Mouse (Mus musculus) intestine, postnatal 0 days (tissue): ENCODE data around the gene Nrm. TPM values are rescaled to one million over a fixed set of nuclear protein-coding genes. Genes with fewer than 3 reads are reported as not detected.

Experiments used
- ATAC-seq: fragments of 200-750 bp; cut with Nextera tagmentation; 2 replicates; pipeline ENCODE4 v1.8.0; 2017; ENCODE audit warnings: mild to moderate bottlenecking, moderate TSS enrichment, moderate library complexity
- H3K27ac ChIP-seq: fragments of 300-500 bp; sonication (generic); 2 replicates; pipeline ENCODE4 v1.5.1; 2014; ENCODE audit warnings: mild to moderate bottlenecking, low read depth, low read length, moderate library complexity
- H3K27me3 ChIP-seq: fragments of 300-500 bp; sonication (generic); replicated peaks from 2 replicates; pipeline ENCODE4 v1.6.1; 2014; ENCODE audit warnings: low read length, mixed read lengths; ENCODE audit not compliant: control insufficient read depth, insufficient read depth
- H3K36me3 ChIP-seq: fragments of 300-500 bp; sonication (generic); 2 replicates; pipeline ENCODE4 v1.6.1; 2014; ENCODE audit warnings: mild to moderate bottlenecking, moderate library complexity; ENCODE audit not compliant: control insufficient read depth, insufficient read depth
- H3K4me1 ChIP-seq: fragments of 300-500 bp; sonication (generic); replicated peaks from 2 replicates; pipeline ENCODE4 v1.6.1; 2014; ENCODE audit warnings: antibody characterized with exemption, low read length, mixed read lengths; ENCODE audit not compliant: control insufficient read depth, insufficient read depth
- H3K4me2 ChIP-seq: fragments of 300-500 bp; sonication (generic); replicated peaks from 2 replicates; pipeline ENCODE4 v1.6.1; 2014; ENCODE audit warnings: low read depth, mild to moderate bottlenecking, moderate library complexity
- H3K4me3 ChIP-seq: fragments of 300-500 bp; sonication (generic); 2 replicates; pipeline ENCODE4 v1.5.1; 2014; ENCODE audit warnings: low read depth, low read length
- H3K9ac ChIP-seq: fragments of 300-500 bp; sonication (generic); 2 replicates; pipeline ENCODE4 v1.6.1; 2014; ENCODE audit warnings: mild to moderate bottlenecking, low read depth, low read length
- H3K9me3 ChIP-seq: fragments of 300-500 bp; sonication (generic); 2 replicates; pipeline ENCODE4 v1.6.1; 2016; ENCODE audit warnings: mixed run types; ENCODE audit not compliant: control insufficient read depth
- CTCF ChIP-seq: sonication (generic); IDR thresholded peaks from 2 replicates; pipeline ENCODE4 v1.5.1; 2016; ENCODE audit warnings: low read depth, mild to moderate bottlenecking, control low read depth, antibody characterized with exemption, moderate library complexity
- WGBS: fragments of 180-500 bp; shearing (Covaris S2); extraction: QIAGEN DNeasy Blood & Tissue Kit; methylation state at CpG from one replicate; pipeline ENCODE4 v1.1.7; 2014; 5-methylcytosine and 5-hydroxymethylcytosine counted together
- polyA plus RNA-seq: library from polyadenylated mRNA; unstranded; fragments of >200 nt; fragmentation: Nextera tagmentation; extraction: Ambion mirVana; gene quantifications from 2 replicates; pipeline ENCODE4 v1.2.1, GENCODE M21; 2015

Gene Nrm
- polyA plus RNA-seq, 1 experiment from 2014 or later, result 19.8 TPM

DNA sequence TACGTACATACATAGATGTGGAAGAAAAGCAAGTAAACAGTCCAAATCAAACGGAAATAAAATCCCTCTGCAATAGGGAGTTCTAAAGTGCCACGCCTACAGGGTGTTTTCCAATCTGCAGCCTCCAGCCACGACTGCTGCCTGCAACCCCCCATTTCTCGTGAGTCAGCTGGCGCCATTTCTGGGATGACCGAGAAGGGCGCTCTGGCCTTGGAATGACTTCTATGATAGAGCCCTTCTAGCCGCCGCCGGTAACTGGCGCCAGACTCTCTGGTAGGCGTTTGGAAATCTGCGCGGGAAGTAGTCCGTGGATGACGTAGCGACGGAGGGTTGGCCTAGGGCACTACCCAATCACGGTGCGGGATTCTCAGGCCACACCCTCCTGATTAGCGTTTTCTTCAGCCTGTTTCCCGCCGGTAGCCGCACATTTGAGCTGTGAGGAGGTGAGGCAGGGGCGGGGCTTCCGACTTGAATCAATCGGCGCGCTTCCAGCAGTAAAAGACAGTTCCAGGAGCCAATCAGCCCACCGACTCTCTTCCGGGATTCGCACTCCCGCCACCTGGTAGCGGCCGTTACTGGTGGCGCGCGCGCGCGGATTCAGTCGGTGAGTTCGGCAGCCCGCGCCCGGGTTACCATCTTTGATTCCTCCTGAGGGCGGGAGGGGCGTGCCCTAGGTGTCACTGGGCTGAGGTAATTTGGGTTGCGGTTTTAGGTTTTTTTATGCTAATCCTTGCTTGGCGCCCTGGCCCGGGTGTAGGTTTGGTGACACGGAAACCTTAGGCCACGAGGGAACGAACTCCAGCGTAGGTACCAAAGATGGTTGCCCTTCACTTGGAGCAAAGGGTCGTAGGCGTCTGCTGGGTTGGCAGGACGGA, 19.8 kb upstream of the Nrm start, which contains the start of gene Mdc1:
Gene Mdc1, plus strand, starts transcription at position 440 of the 875 bp plus-strand sequence.
- TF ChIP-seq CTCF, result peak; percentile 58
- Histone ChIP-seq H3K27ac (peak within 1 kb of the TSS; percentile 31), H3K9ac (peak within 1 kb of the TSS; percentile 35), H3K9me3 (no peaks in the 10 kb centered on the region), H3K4me2 (peak within 1 kb of the TSS; percentile 62), H3K4me3 (peak within 1 kb of the TSS; percentile 53), H3K36me3 (peaks cover 6% of the 10 kb centered on the region), H3K27me3 (no peaks in the 10 kb centered on the region), H3K4me1 (no peaks in the 10 kb centered on the region)
- under 1% methylated on average over 59 of the region's 59 CpGs for WGBS
- ATAC-seq, result peak; percentile 92

DNA sequence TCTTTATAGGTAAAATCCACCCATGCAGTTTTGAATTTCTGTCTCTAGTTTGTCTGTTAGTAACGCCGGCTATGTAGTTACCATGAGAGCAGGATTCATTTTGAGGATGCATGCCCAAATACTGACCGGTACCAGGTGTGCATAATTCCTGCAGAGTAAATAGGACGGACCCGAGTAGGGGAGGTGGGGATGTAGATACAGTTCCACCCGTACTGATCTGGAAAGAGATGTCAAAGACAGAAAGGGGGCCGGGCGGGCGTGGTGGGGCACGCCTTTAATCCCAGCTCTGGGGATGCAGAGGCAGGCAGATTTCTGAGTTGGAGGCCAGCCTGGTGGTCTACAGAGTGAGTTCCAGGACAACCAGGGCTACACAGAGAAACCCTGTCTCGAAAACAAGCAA, 19.1 kb upstream of the Nrm start:
- no peak for TF ChIP-seq CTCF
- H3K27me3 ChIP-seq, result no peaks in the 10 kb centered on the region
- no peaks in the 10 kb centered on the region for H3K4me1 ChIP-seq
- H3K9me3 ChIP-seq, result no peaks in the 10 kb centered on the region
- H3K4me2 ChIP-seq, result peak overlapping the region; percentile 62
- WGBS, result 13% methylated on average over 11 of the region's 11 CpGs
- H3K9ac ChIP-seq, result peak overlapping the region; percentile 31
- peak overlapping the region; percentile 53 for H3K4me3 ChIP-seq
- no peak for ATAC-seq
- peaks cover 11% of the 10 kb centered on the region for H3K36me3 ChIP-seq
- 0 out of 2 replicates have a peak overlapping the region, but pooled peaks have one; percentile 29 for H3K27ac ChIP-seq

DNA sequence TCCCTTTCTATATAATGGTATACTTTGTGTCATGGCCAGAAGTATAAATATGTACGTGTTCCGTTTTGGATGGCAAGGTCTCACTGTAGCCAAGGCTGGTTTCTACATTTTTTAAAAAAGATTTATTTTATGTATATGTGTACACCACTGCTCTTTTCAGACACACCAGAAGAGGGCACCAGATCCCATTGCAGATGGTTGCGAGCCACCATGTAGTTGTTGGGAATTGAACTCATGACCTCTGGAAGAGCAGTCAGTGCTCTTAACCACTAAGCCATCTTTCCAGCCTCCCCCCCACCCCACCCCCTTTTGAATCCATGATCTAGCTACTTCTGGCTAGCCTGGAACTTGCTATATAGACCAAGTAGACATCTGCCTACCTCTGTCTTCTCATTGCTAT, 17.6 kb upstream of the Nrm start:
- Histone ChIP-seq H3K36me3 (peaks cover 26% of the 10 kb centered on the region), H3K4me1 (no peaks in the 10 kb centered on the region), H3K27me3 (no peaks in the 10 kb centered on the region), H3K27ac (no peak overlapping the region), H3K4me2 (no peak overlapping the region), H3K9ac (no peak overlapping the region), H3K9me3 (no peaks in the 10 kb centered on the region), H3K4me3 (no peak overlapping the region)
- TF ChIP-seq CTCF, result peak; percentile 47
- 96% methylated on average over 3 of the region's 3 CpGs for WGBS
- no peak for ATAC-seq

DNA sequence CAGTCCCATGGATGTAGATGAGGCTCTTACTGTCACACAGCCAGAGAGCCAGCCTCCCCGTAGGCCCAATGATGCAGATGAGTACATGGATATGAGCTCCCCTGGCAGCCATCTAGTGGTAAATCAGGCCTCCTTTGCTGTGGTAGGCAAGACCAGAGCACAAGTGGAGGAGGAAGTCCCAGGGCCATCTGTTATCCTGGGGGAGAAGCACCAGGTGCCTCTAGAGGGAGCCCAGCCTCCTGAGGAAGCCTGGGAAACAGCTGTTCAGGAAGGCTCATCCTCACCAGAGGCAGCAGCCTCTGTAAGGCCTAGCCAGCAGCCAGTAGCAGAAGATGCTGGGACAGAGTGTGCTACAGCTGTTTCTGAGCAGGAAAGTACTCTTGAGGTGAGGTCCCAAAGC, 13.0 kb upstream of the Nrm start:
- TF ChIP-seq CTCF, result peak; percentile 65
- H3K27ac ChIP-seq, result no peak overlapping the region
- 56% methylated on average over 1 of the region's 1 CpGs for WGBS
- ATAC-seq, result peak; percentile 48
- H3K9me3 ChIP-seq, result no peaks in the 10 kb centered on the region
- H3K27me3 ChIP-seq, result no peaks in the 10 kb centered on the region
- no peaks in the 10 kb centered on the region for H3K4me1 ChIP-seq
- H3K36me3 ChIP-seq, result peaks cover 68% of the 10 kb centered on the region
- no peak overlapping the region for H3K4me3 ChIP-seq
- no peak overlapping the region for H3K9ac ChIP-seq
- H3K4me2 ChIP-seq, result no peak overlapping the region

DNA sequence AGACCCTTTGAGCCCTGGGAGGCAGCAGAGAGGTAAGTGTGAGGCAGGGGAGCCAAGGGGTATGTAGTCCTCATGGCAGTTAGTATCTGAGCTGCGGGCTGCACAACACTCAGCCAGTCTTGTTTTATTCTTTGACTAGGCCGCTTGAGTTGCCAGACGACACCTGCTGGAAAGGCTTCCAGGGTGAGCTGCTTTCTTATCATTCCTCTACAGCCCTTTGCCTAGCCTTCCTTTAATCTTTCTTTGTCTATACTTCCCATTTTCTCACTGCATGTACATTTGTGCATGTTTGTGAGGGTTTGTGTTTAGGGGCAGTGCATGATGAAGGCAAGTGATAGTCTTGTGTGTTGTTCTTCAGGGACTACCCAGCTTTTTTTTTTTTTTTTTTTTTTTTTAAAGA, 10.1 kb upstream of the Nrm start:
- no peak overlapping the region; the same call in 1 of the 2 replicates for H3K27ac ChIP-seq
- 86% methylated on average over 3 of the region's 3 CpGs for WGBS
- H3K4me3 ChIP-seq, result no peak overlapping the region
- H3K9me3 ChIP-seq, result no peaks in the 10 kb centered on the region
- ATAC-seq, result no peak
- H3K9ac ChIP-seq, result no peak overlapping the region
- H3K36me3 ChIP-seq, result peaks cover 83% of the 10 kb centered on the region
- no peaks in the 10 kb centered on the region for H3K27me3 ChIP-seq
- H3K4me1 ChIP-seq, result no peaks in the 10 kb centered on the region
- no peak for TF ChIP-seq CTCF
- no peak overlapping the region for H3K4me2 ChIP-seq

DNA sequence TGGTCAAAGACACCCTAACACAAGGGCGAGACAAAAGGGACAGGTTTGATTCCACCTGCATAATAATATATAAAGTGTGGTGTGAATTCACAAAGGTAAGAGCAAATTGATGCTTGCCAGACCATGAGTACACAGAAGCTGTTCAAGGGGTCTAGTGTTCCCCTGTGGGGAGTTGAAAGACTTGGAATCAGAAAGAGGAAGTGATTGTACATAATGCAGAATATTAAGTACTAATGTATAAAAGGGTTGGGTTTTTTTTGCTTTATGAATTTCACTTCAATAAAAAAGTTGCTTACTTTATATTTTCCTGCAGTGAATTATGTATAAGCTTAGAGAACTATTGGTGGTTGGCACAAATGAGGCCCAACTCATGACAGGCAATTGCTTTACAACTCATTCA, 1.7 kb upstream of the Nrm start:
- ATAC-seq, result no peak
- peaks cover 16% of the 10 kb centered on the region for H3K36me3 ChIP-seq
- H3K27me3 ChIP-seq, result no peaks in the 10 kb centered on the region
- H3K4me1 ChIP-seq, result no peaks in the 10 kb centered on the region
- no peak overlapping the region for H3K4me3 ChIP-seq
- WGBS, result 86% methylated on average over 1 of the region's 1 CpGs
- no peak overlapping the region for H3K4me2 ChIP-seq
- no peak for TF ChIP-seq CTCF
- no peak overlapping the region for H3K27ac ChIP-seq
- H3K9ac ChIP-seq, result no peak overlapping the region
- H3K9me3 ChIP-seq, result no peaks in the 10 kb centered on the region
